Mouse (Mus musculus) bone marrow, adult 2 months (tissue): ENCODE data around the gene Slc1a2.

Experiments used
- CTCF ChIP-seq: fragments of 200-500 bp; IDR thresholded peaks from 2 replicates; pipeline ENCODE4 v1.5.1; 2011; ENCODE audit warnings: low read length, control low read depth; ENCODE audit not compliant: control insufficient read depth, insufficient read depth
- POLR2A ChIP-seq: fragments of 200-500 bp; IDR thresholded peaks from 2 replicates; pipeline ENCODE4 v1.6.1; 2011; ENCODE audit warnings: low read depth, mild to moderate bottlenecking, control low read depth, low read length, borderline replicate concordance; ENCODE audit not compliant: control insufficient read depth

DNA sequence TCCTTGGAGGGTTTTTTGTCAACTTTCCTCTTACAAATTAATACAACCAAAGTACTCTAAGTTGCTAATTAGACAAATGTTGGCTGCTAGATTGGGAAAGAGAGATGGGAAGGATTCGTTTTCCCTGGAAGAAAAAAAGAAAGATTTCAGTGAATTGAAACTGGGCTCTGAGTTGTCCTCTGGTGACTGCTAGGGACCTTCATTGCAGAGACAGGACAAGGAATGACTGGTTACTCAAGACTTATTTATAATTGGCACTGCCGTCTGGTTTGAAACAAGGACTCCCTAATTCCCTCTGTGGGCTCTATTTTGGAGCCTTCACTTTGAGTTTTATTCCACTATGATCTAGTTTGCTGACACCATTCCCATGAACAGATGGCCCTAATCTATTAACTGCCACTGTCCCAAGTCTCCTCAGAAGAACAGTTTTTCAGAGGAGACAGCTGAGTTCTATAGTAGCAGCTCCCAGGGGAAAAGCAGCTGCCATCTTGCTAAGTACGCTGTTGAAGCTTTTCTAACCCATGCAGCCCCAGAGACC, 22.9 kb upstream of the Slc1a2 start:
- TF ChIP-seq CTCF (no peak), POLR2A (no peak)
